Mouse (Mus musculus) thymus, postnatal 36 days (tissue): ENCODE measurements around the gene Gstm2.

ENCODE experiments used
- DNase-seq, 2 experiments: peaks; one replicate each; pipeline ENCODE4 v3.0.0; 2022; ENCODE audit warnings: mixed read lengths in 2 of 2

Gene Gstm2

DNA sequence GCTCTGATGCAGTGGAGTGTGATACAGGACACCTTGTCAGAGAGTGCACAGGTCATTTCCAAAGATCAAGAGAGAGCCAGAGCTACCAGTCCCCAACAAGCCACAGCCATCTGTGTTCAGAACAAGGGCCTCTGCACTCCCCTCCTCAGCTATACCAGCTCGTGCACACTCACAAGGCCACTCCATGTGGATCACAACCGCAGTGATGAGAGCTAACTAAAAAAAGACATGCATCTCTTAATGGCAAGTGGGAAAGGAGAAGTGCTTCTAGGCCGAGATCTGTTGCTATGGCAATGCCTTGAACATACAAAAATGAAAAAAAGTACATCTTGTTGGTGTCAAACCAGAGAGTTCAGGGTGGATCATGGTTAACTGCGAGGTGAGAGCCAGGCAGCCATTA lies 46.4 kb downstream of the Gstm2 start:
- no peak for DNase-seq

DNA sequence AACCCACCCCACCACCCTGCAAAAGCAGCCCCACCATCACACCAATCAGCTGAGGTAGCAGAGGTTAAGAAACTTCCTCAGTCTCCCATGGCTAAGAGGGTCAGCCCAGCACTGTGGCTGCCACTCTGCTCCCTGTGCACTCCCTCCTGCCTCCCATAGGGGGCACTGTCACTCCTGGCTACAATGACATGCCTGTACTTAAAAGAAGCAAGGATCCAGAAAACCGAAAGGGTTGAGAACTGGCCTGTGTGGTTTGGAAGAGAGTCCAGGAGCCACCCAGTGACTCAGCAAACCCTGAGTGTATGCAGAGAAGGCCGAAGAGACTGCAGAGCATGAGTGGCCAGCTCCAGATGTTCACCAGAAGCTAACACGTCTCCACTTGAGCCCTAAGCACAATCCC lies 46.9 kb downstream of the Gstm2 start:
- DNase-seq = peak; percentile 43 to 47

DNA sequence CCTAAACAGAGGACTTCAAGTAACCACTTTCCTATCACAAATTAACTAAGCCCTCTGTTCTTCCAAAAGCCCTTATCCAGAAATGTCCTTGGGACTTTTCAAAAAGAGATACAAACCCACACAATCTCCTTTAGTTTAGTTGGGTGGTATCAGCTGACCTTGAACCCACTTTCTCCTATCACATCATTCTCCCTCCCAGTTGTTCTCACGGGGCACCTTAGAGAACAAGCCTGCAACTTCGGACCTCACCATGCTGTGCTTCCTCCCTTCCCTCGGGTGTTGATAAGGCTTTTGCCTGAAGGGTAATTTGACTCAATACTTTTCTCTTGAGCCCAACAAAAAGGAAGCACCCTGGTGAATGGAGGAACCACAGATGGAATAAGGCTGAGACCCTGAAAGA lies 50.4 kb downstream of the Gstm2 start:
- no peak for DNase-seq

DNA sequence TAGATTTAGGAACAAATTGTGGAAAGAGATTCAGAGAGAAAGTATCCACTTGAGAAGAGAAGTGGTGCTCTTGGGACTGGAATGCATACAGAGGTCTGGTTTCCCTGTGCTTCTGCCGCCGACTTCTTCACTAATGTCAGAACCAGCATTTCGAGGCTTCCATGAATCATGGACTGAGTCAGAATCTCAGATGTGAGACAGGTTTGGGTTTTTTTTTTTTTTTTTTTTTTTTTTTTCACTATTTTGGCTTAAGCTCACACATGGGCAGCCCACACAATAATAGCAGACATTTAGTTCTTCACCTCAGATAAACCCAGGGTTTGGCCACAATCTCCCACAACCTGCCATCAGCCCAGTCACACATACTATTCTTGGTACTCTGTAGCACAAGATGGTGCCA lies 51.0 kb downstream of the Gstm2 start:
- DNase-seq = no peak

DNA sequence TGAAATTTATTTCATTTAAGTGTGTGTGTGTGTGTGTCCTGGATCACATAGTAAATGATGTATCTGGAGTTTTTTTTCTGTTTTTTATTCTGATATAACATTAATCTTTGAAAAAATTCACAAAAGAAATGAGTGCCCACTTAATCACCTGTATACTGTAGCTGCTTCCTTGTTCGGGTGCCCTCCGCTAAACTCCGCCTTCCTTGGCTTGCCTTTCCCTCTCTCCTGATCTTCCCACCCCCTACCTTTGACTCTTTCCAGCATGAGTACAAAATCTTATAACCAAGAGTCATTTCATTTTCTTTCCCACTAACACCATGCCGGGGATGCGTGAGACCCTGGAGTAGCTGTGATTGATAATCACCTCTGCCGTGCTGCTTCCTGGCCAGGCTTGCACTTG lies 54.1 kb downstream of the Gstm2 start:
- no peak for DNase-seq
